Mouse (Mus musculus): Measurements from ENCODE around the gene Ripk1. TPM values are rescaled to one million over a fixed set of nuclear protein-coding genes. Genes with fewer than 3 reads are reported as not detected.

Gene Ripk1
- polyA plus RNA-seq, 1 experiment from 2014 or later, result 10.0 TPM

Other genes with a start within 250 kb of the Ripk1 start
- not detected in 2 replicates for gene Serpinb6e, start 159.0 kb upstream of the Ripk1 start, polyA plus RNA-seq (2016; fragmentation: Nextera tagmentation; extraction: Ambion mirVana)
- not detected in 2 replicates for gene Serpinb6c, start 96.7 kb upstream of the Ripk1 start, polyA plus RNA-seq (2016; fragmentation: Nextera tagmentation; extraction: Ambion mirVana)
- gene Nqo2, start 37.7 kb upstream of the Ripk1 start, polyA plus RNA-seq (2016; fragmentation: Nextera tagmentation; extraction: Ambion mirVana), result 19.2 and 26.2 TPM in 2 replicates
- 28.3 and 35.5 TPM in 2 replicates for gene Serpinb6a, start 431 bp downstream of the Ripk1 start, polyA plus RNA-seq (2016; fragmentation: Nextera tagmentation; extraction: Ambion mirVana)
- 33.1 and 34.5 TPM in 2 replicates for gene Bphl, start 35.2 kb downstream of the Ripk1 start, polyA plus RNA-seq (2016; fragmentation: Nextera tagmentation; extraction: Ambion mirVana)
- gene Tubb2a, start 75.6 kb downstream of the Ripk1 start, polyA plus RNA-seq (2016; fragmentation: Nextera tagmentation; extraction: Ambion mirVana), result 202 and 435 TPM in 2 replicates
- gene Tubb2b, start 128.1 kb downstream of the Ripk1 start, polyA plus RNA-seq (2016; fragmentation: Nextera tagmentation; extraction: Ambion mirVana), result 187 and 370 TPM in 2 replicates
- 115 and 116 TPM in 2 replicates for gene Psmg4, start 160.6 kb downstream of the Ripk1 start, polyA plus RNA-seq (2016; fragmentation: Nextera tagmentation; extraction: Ambion mirVana)